Mouse (Mus musculus) heart, embryonic 15.5 days (tissue): Measurements from ENCODE around the gene Abat. TPM values are rescaled to one million over a fixed set of nuclear protein-coding genes. Genes with fewer than 3 reads are reported as not detected.
"Not testable (repeated sequence)": the region's sequence is repeated elsewhere in the genome, so short reads cannot be mapped to it uniquely, and the experiment has no call there.

Source experiments
- ATAC-seq: fragments of 200-750 bp; cut with Nextera tagmentation; replicated peaks from 2 replicates; pipeline ENCODE4 v1.8.0; 2017; ENCODE audit warnings: low read depth, moderate TSS enrichment; ENCODE audit not compliant: insufficient number of reproducible peaks, insufficient read depth, low FRiP score
- H3K27ac ChIP-seq: fragments of 300-500 bp; sonication (generic); 2 replicates; pipeline ENCODE4 v1.5.1; 2015; ENCODE audit warnings: mild to moderate bottlenecking, inconsistent platforms
- H3K27me3 ChIP-seq: fragments of 300-500 bp; sonication (generic); 2 replicates; pipeline ENCODE4 v1.6.1; 2015; ENCODE audit warnings: inconsistent platforms
- H3K36me3 ChIP-seq: fragments of 300-500 bp; sonication (generic); 2 replicates; pipeline ENCODE4 v1.6.1; 2015; ENCODE audit warnings: mild to moderate bottlenecking, inconsistent platforms
- H3K4me1 ChIP-seq: fragments of 300-500 bp; sonication (generic); replicated peaks from 2 replicates; pipeline ENCODE4 v1.6.1; 2015; ENCODE audit warnings: inconsistent platforms
- H3K4me2 ChIP-seq: fragments of 300-500 bp; sonication (generic); 2 replicates; pipeline ENCODE4 v1.6.1; 2015; ENCODE audit warnings: inconsistent platforms, mild to moderate bottlenecking, moderate library complexity
- H3K4me3 ChIP-seq: fragments of 300-500 bp; sonication (generic); 2 replicates; pipeline ENCODE4 v1.5.1; 2015; ENCODE audit warnings: mild to moderate bottlenecking, inconsistent platforms
- H3K9ac ChIP-seq: fragments of 300-500 bp; sonication (generic); 2 replicates; pipeline ENCODE4 v1.6.1; 2015; ENCODE audit warnings: mild to moderate bottlenecking, inconsistent platforms
- H3K9me3 ChIP-seq: fragments of 300-500 bp; sonication (generic); replicated peaks from 2 replicates; pipeline ENCODE4 v1.6.1; 2016; ENCODE audit warnings: inconsistent platforms
- WGBS: fragments of 180-500 bp; shearing (Covaris S2); methylation state at CpG from one replicate; pipeline ENCODE4 v1.1.7; 2015; ENCODE audit warnings: mixed read lengths; 5-methylcytosine and 5-hydroxymethylcytosine counted together
- polyA plus RNA-seq: library from polyadenylated mRNA; unstranded; fragments of >200 nt; fragmentation: Nextera tagmentation; extraction: Ambion mirVana; gene quantifications from 2 replicates; pipeline ENCODE4 v1.2.1, GENCODE M21; 2015

Abat gene
- polyA plus RNA-seq, 1 experiment from 2014 or later = 25.7 TPM

- not testable (repeated sequence) for H3K4me2 ChIP-seq, H3K27ac ChIP-seq, H3K9me3 ChIP-seq, H3K36me3 ChIP-seq, H3K9ac ChIP-seq, ATAC-seq, H3K4me1 ChIP-seq, H3K4me3 ChIP-seq, H3K27me3 ChIP-seq
- 57% methylated on average over 4 of the region's 4 CpGs for WGBS
Measured at GRCm38 (mm10) chr16:8561101-8561500, 47.9 kb downstream of the Abat start.

- not testable (repeated sequence) for H3K27me3 ChIP-seq, H3K4me2 ChIP-seq, H3K9ac ChIP-seq, H3K4me1 ChIP-seq, ATAC-seq, H3K4me3 ChIP-seq, H3K36me3 ChIP-seq, H3K27ac ChIP-seq, H3K9me3 ChIP-seq
- 39% methylated on average over 4 of the region's 4 CpGs for WGBS
Measured at GRCm38 (mm10) chr16:8561856-8562255, 48.6 kb downstream of the Abat start.

- not testable (repeated sequence) for H3K4me2 ChIP-seq, H3K36me3 ChIP-seq, H3K27ac ChIP-seq, H3K4me3 ChIP-seq, ATAC-seq, H3K4me1 ChIP-seq, H3K27me3 ChIP-seq, H3K9me3 ChIP-seq, H3K9ac ChIP-seq
- WGBS = 62% methylated on average over 3 of the region's 3 CpGs
Measured at GRCm38 (mm10) chr16:8562827-8563226, 49.6 kb downstream of the Abat start.

GRCm38 (mm10) chr16:8564836-8565235, 51.6 kb downstream of the Abat start:
- peaks cover 3% of the 10 kb centered on the region; the same call in 1 of the 2 replicates for H3K9me3 ChIP-seq
- H3K9ac ChIP-seq = no peak overlapping the region
- H3K4me1 ChIP-seq = no peaks in the 10 kb centered on the region
- WGBS = 83% methylated on average over 2 of the region's 2 CpGs
- H3K4me2 ChIP-seq = no peak overlapping the region
- H3K27me3 ChIP-seq = no peaks in the 10 kb centered on the region
- H3K27ac ChIP-seq = no peak overlapping the region
- no peak for ATAC-seq
- no peak overlapping the region for H3K4me3 ChIP-seq
- H3K36me3 ChIP-seq = no peaks in the 10 kb centered on the region

GRCm38 (mm10) chr16:8565539-8565938, 52.3 kb downstream of the Abat start:
- no peaks in the 10 kb centered on the region for H3K36me3 ChIP-seq
- no peak overlapping the region for H3K27ac ChIP-seq
- no peaks in the 10 kb centered on the region for H3K27me3 ChIP-seq
- H3K9me3 ChIP-seq = no peaks in the 10 kb centered on the region
- no peak for ATAC-seq
- no peak overlapping the region for H3K4me3 ChIP-seq
- 66% methylated on average over 2 of the region's 2 CpGs for WGBS
- no peak overlapping the region for H3K9ac ChIP-seq
- H3K4me2 ChIP-seq = no peak overlapping the region
- H3K4me1 ChIP-seq = 0 out of 2 replicates have a peak, but pooled peaks cover 2% of the 10 kb centered on the region

- H3K36me3 ChIP-seq = no peaks in the 10 kb centered on the region
- 39% methylated on average over 3 of the region's 3 CpGs for WGBS
- H3K4me2 ChIP-seq = no peak overlapping the region
- ATAC-seq = no peak
- H3K4me3 ChIP-seq = no peak overlapping the region
- H3K9ac ChIP-seq = no peak overlapping the region
- H3K4me1 ChIP-seq = 0 out of 2 replicates have a peak, but pooled peaks cover 2% of the 10 kb centered on the region
- no peaks in the 10 kb centered on the region for H3K27me3 ChIP-seq
- H3K9me3 ChIP-seq = no peaks in the 10 kb centered on the region
- H3K27ac ChIP-seq = no peak overlapping the region
Measured at GRCm38 (mm10) chr16:8566115-8566711, 53.0 kb downstream of the Abat start.

- H3K4me3 ChIP-seq = no peak overlapping the region
- H3K27ac ChIP-seq = no peak overlapping the region
- H3K9ac ChIP-seq = no peak overlapping the region
- no peak overlapping the region for H3K4me2 ChIP-seq
- no peaks in the 10 kb centered on the region for H3K9me3 ChIP-seq
- H3K4me1 ChIP-seq = 0 out of 2 replicates have a peak, but pooled peaks cover 2% of the 10 kb centered on the region
- ATAC-seq = no peak
- H3K36me3 ChIP-seq = no peaks in the 10 kb centered on the region
- no peaks in the 10 kb centered on the region for H3K27me3 ChIP-seq
- WGBS = 59% methylated on average over 7 of the region's 7 CpGs
Measured at GRCm38 (mm10) chr16:8568881-8569280, 55.7 kb downstream of the Abat start.

- H3K9me3 ChIP-seq = no peaks in the 10 kb centered on the region
- no peak overlapping the region for H3K27ac ChIP-seq
- H3K4me3 ChIP-seq = no peak overlapping the region
- H3K36me3 ChIP-seq = no peaks in the 10 kb centered on the region
- H3K4me1 ChIP-seq = 0 out of 2 replicates have a peak, but pooled peaks cover 2% of the 10 kb centered on the region
- H3K27me3 ChIP-seq = no peaks in the 10 kb centered on the region
- no peak overlapping the region for H3K9ac ChIP-seq
- 62% methylated on average over 12 of the region's 12 CpGs for WGBS
- no peak for ATAC-seq
- no peak overlapping the region for H3K4me2 ChIP-seq
Measured at GRCm38 (mm10) chr16:8570336-8570735, 57.1 kb downstream of the Abat start.

GRCm38 (mm10) chr16:8570901-8571615, 57.8 kb downstream of the Abat start:
- Histone ChIP-seq H3K36me3 (no peaks in the 10 kb centered on the region), H3K9me3 (no peaks in the 10 kb centered on the region), H3K27ac (no peak overlapping the region), H3K9ac (no peak overlapping the region), H3K4me1 (0 out of 2 replicates have a peak, but pooled peaks cover 2% of the 10 kb centered on the region), H3K27me3 (no peaks in the 10 kb centered on the region), H3K4me2 (no peak overlapping the region), H3K4me3 (no peak overlapping the region)
- ATAC-seq = no peak
- WGBS = 80% methylated on average over 11 of the region's 11 CpGs

GRCm38 (mm10) chr16:8573041-8573440, 59.8 kb downstream of the Abat start:
- ATAC-seq = no peak
- 70% methylated on average over 4 of the region's 4 CpGs for WGBS
- Histone ChIP-seq H3K4me1 (0 out of 2 replicates have a peak, but pooled peaks cover 2% of the 10 kb centered on the region), H3K9me3 (no peaks in the 10 kb centered on the region), H3K27me3 (no peaks in the 10 kb centered on the region), H3K4me2 (no peak overlapping the region), H3K4me3 (no peak overlapping the region), H3K36me3 (no peaks in the 10 kb centered on the region), H3K9ac (no peak overlapping the region), H3K27ac (no peak overlapping the region)

GRCm38 (mm10) chr16:8573751-8574150, 60.5 kb downstream of the Abat start:
- Histone ChIP-seq H3K9ac (no peak overlapping the region), H3K4me2 (no peak overlapping the region), H3K27ac (no peak overlapping the region), H3K4me1 (0 out of 2 replicates have a peak, but pooled peaks cover 2% of the 10 kb centered on the region), H3K9me3 (no peaks in the 10 kb centered on the region), H3K4me3 (no peak overlapping the region), H3K36me3 (no peaks in the 10 kb centered on the region), H3K27me3 (no peaks in the 10 kb centered on the region)
- no peak for ATAC-seq
- 48% methylated on average over 3 of the region's 3 CpGs for WGBS

- Histone ChIP-seq H3K36me3 (no peaks in the 10 kb centered on the region), H3K27ac (no peak overlapping the region), H3K27me3 (no peaks in the 10 kb centered on the region), H3K4me3 (no peak overlapping the region), H3K9me3 (no peaks in the 10 kb centered on the region), H3K4me1 (0 out of 2 replicates have a peak, but pooled peaks cover 2% of the 10 kb centered on the region), H3K9ac (no peak overlapping the region), H3K4me2 (no peak overlapping the region)
- ATAC-seq = no peak
- 90% methylated on average over 11 of the region's 11 CpGs for WGBS
Measured at GRCm38 (mm10) chr16:8574316-8574715, 61.1 kb downstream of the Abat start.
